Mouse (Mus musculus): ENCODE results near the gene Ptk7. TPM values are rescaled to one million over a fixed set of nuclear protein-coding genes. Genes with fewer than 3 reads are reported as not detected.

Ptk7 gene
- polyA plus RNA-seq, 1 experiment from 2014 or later: 58.5 TPM

- H3K4me1 ChIP-seq (ENCODE audit: control insufficient read depth, insufficient read depth, low read length): peaks cover 52% of the 10 kb centered on the region
- H3K36me3 ChIP-seq (ENCODE audit: control insufficient read depth, insufficient read depth, low read length): peaks cover 9% of the 10 kb centered on the region; the same call in 1 of the 2 replicates
- no peaks in the 10 kb centered on the region for H3K9me3 ChIP-seq (ENCODE audit: control insufficient read depth, low read length)
- peak overlapping the region; percentile 81 for H3K4me3 ChIP-seq (ENCODE audit: low read length)
- H3K4me2 ChIP-seq (replicated peaks; ENCODE audit: low read depth, low read length): peak overlapping the region; percentile 79
- H3K27ac ChIP-seq (ENCODE audit: low read depth, low read length): peak overlapping the region; percentile 97
- 7% methylated on average over 12 of the region's 12 CpGs for WGBS
- H3K9ac ChIP-seq (ENCODE audit: low read depth, low read length): peak overlapping the region; percentile 96
- no peaks in the 10 kb centered on the region for H3K27me3 ChIP-seq (ENCODE audit: control insufficient read depth, insufficient read depth, low read length)
- ATAC-seq (ENCODE audit: low FRiP score, low TSS enrichment): peak; percentile 90
These were observed 559 bp upstream of the Ptk7 start for GRCm38 (mm10) chr17:46629685-46630441.

GRCm38 (mm10) chr17:46628471-46628790, 873 bp downstream of the Ptk7 start:
- 0% methylated on average over 13 of the region's 13 CpGs for WGBS
- Histone ChIP-seq H3K9me3 (ENCODE audit: control insufficient read depth, low read length) (no peaks in the 10 kb centered on the region), H3K27ac (ENCODE audit: low read depth, low read length) (peak overlapping the region; percentile 97), H3K9ac (ENCODE audit: low read depth, low read length) (peak overlapping the region; percentile 96), H3K4me3 (ENCODE audit: low read length) (peak overlapping the region; percentile 81), H3K36me3 (ENCODE audit: control insufficient read depth, insufficient read depth, low read length) (peaks cover 5% of the 10 kb centered on the region; the same call in 1 of the 2 replicates), H3K4me1 (ENCODE audit: control insufficient read depth, insufficient read depth, low read length) (peaks cover 66% of the 10 kb centered on the region), H3K27me3 (ENCODE audit: control insufficient read depth, insufficient read depth, low read length) (no peaks in the 10 kb centered on the region), H3K4me2 (replicated peaks; ENCODE audit: low read depth, low read length) (peak overlapping the region; percentile 79)
- ATAC-seq (ENCODE audit: low FRiP score, low TSS enrichment): no peak; the same call in 1 of the 2 replicates

GRCm38 (mm10) chr17:46627409-46627808, 1.9 kb downstream of the Ptk7 start:
- 8% methylated on average over 6 of the region's 6 CpGs for WGBS

GRCm38 (mm10) chr17:46624598-46624997, 4.7 kb downstream of the Ptk7 start:
- peak overlapping the region; percentile 44 for H3K4me2 ChIP-seq (replicated peaks; ENCODE audit: low read depth, low read length)
- peak overlapping the region; percentile 22 for H3K4me3 ChIP-seq (ENCODE audit: low read length)
- H3K9me3 ChIP-seq (ENCODE audit: control insufficient read depth, low read length): no peaks in the 10 kb centered on the region
- H3K4me1 ChIP-seq (ENCODE audit: control insufficient read depth, insufficient read depth, low read length): peaks cover 82% of the 10 kb centered on the region
- H3K9ac ChIP-seq (ENCODE audit: low read depth, low read length): peak overlapping the region; percentile 51; the same call in 1 of the 2 replicates
- no peak for ATAC-seq (ENCODE audit: low FRiP score, low TSS enrichment)
- peak overlapping the region; percentile 39 for H3K27ac ChIP-seq (ENCODE audit: low read depth, low read length)
- WGBS: 33% methylated on average over 12 of the region's 12 CpGs
- H3K27me3 ChIP-seq (ENCODE audit: control insufficient read depth, insufficient read depth, low read length): no peaks in the 10 kb centered on the region
- no peaks in the 10 kb centered on the region for H3K36me3 ChIP-seq (ENCODE audit: control insufficient read depth, insufficient read depth, low read length)

More at GRCm38 (mm10) chr17:46627409-46627808, 1.9 kb downstream of the Ptk7 start:
- Histone ChIP-seq H3K4me2 (replicated peaks; ENCODE audit: low read depth, low read length) (peak overlapping the region; percentile 79), H3K27me3 (ENCODE audit: control insufficient read depth, insufficient read depth, low read length) (no peaks in the 10 kb centered on the region), H3K36me3 (ENCODE audit: control insufficient read depth, insufficient read depth, low read length) (no peaks in the 10 kb centered on the region), H3K27ac (ENCODE audit: low read depth, low read length) (peak overlapping the region; percentile 69), H3K4me1 (ENCODE audit: control insufficient read depth, insufficient read depth, low read length) (peaks cover 77% of the 10 kb centered on the region), H3K9me3 (ENCODE audit: control insufficient read depth, low read length) (no peaks in the 10 kb centered on the region), H3K4me3 (ENCODE audit: low read length) (peak overlapping the region; percentile 81), H3K9ac (ENCODE audit: low read depth, low read length) (peak overlapping the region; percentile 96)
- no peak for ATAC-seq (ENCODE audit: low FRiP score, low TSS enrichment)

- Histone ChIP-seq H3K36me3 (ENCODE audit: control insufficient read depth, insufficient read depth, low read length) (no peaks in the 10 kb centered on the region), H3K9ac (ENCODE audit: low read depth, low read length) (peak overlapping the region; percentile 51), H3K27ac (ENCODE audit: low read depth, low read length) (peak overlapping the region; percentile 39), H3K4me2 (replicated peaks; ENCODE audit: low read depth, low read length) (peak overlapping the region; percentile 44), H3K27me3 (ENCODE audit: control insufficient read depth, insufficient read depth, low read length) (no peaks in the 10 kb centered on the region), H3K4me1 (ENCODE audit: control insufficient read depth, insufficient read depth, low read length) (peaks cover 88% of the 10 kb centered on the region), H3K9me3 (ENCODE audit: control insufficient read depth, low read length) (no peaks in the 10 kb centered on the region), H3K4me3 (ENCODE audit: low read length) (peak overlapping the region; percentile 22)
- ATAC-seq (ENCODE audit: low FRiP score, low TSS enrichment): no peak
- WGBS: 11% methylated on average over 10 of the region's 10 CpGs
These were observed 5.3 kb downstream of the Ptk7 start for GRCm38 (mm10) chr17:46623819-46624557.

- Histone ChIP-seq H3K27ac (ENCODE audit: low read depth, low read length) (peak overlapping the region; percentile 18; the same call in 1 of the 2 replicates), H3K9ac (ENCODE audit: low read depth, low read length) (no peak overlapping the region), H3K36me3 (ENCODE audit: control insufficient read depth, insufficient read depth, low read length) (no peaks in the 10 kb centered on the region), H3K4me1 (ENCODE audit: control insufficient read depth, insufficient read depth, low read length) (peaks cover 100% of the 10 kb centered on the region), H3K4me2 (replicated peaks; ENCODE audit: low read depth, low read length) (no peak overlapping the region), H3K4me3 (ENCODE audit: low read length) (no peak overlapping the region), H3K9me3 (ENCODE audit: control insufficient read depth, low read length) (no peaks in the 10 kb centered on the region), H3K27me3 (ENCODE audit: control insufficient read depth, insufficient read depth, low read length) (no peaks in the 10 kb centered on the region)
- ATAC-seq (ENCODE audit: low FRiP score, low TSS enrichment): no peak
- 55% methylated on average over 11 of the region's 11 CpGs for WGBS
These were observed 7.0 kb downstream of the Ptk7 start for GRCm38 (mm10) chr17:46622269-46622668.

GRCm38 (mm10) chr17:46621324-46621723, 8.0 kb downstream of the Ptk7 start:
- Histone ChIP-seq H3K4me3 (ENCODE audit: low read length) (no peak overlapping the region), H3K4me2 (replicated peaks; ENCODE audit: low read depth, low read length) (peak overlapping the region; percentile 13), H3K27me3 (ENCODE audit: control insufficient read depth, insufficient read depth, low read length) (no peaks in the 10 kb centered on the region), H3K27ac (ENCODE audit: low read depth, low read length) (peak overlapping the region; percentile 96), H3K36me3 (ENCODE audit: control insufficient read depth, insufficient read depth, low read length) (no peaks in the 10 kb centered on the region), H3K9ac (ENCODE audit: low read depth, low read length) (peak overlapping the region; percentile 25; the same call in 1 of the 2 replicates), H3K4me1 (ENCODE audit: control insufficient read depth, insufficient read depth, low read length) (peaks cover 100% of the 10 kb centered on the region), H3K9me3 (ENCODE audit: control insufficient read depth, low read length) (no peaks in the 10 kb centered on the region)
- 32% methylated on average over 15 of the region's 15 CpGs for WGBS
- no peak for ATAC-seq (ENCODE audit: low FRiP score, low TSS enrichment)

- no peak for ATAC-seq (ENCODE audit: low FRiP score, low TSS enrichment)
- H3K4me1 ChIP-seq (ENCODE audit: control insufficient read depth, insufficient read depth, low read length): peaks cover 100% of the 10 kb centered on the region
- H3K27ac ChIP-seq (ENCODE audit: low read depth, low read length): peak overlapping the region; percentile 96
- 0 out of 2 replicates have a peak overlapping the region, but pooled peaks have one; percentile 2 for H3K4me3 ChIP-seq (ENCODE audit: low read length)
- peak overlapping the region; percentile 54; the same call in 1 of the 2 replicates for H3K9ac ChIP-seq (ENCODE audit: low read depth, low read length)
- WGBS: 11% methylated on average over 16 of the region's 16 CpGs
- no peaks in the 10 kb centered on the region for H3K36me3 ChIP-seq (ENCODE audit: control insufficient read depth, insufficient read depth, low read length)
- H3K9me3 ChIP-seq (ENCODE audit: control insufficient read depth, low read length): no peaks in the 10 kb centered on the region
- no peaks in the 10 kb centered on the region for H3K27me3 ChIP-seq (ENCODE audit: control insufficient read depth, insufficient read depth, low read length)
- H3K4me2 ChIP-seq (replicated peaks; ENCODE audit: low read depth, low read length): peak overlapping the region; percentile 38
These were observed 9.5 kb downstream of the Ptk7 start for GRCm38 (mm10) chr17:46619683-46620357.

Measured in kidney, embryonic 14.5 days (tissue).